Mouse (Mus musculus): ENCODE data around the gene H2al1b. TPM values are rescaled to one million over a fixed set of nuclear protein-coding genes. Genes with fewer than 3 reads are reported as not detected.
"Not testable (repeated sequence)": the region's sequence is repeated elsewhere in the genome, so short reads cannot be mapped to it uniquely, and the experiment has no call there.

The H2al1b gene
- polyA plus RNA-seq (2016; fragmentation: Nextera tagmentation; extraction: Ambion mirVana) = not detected in 2 replicates

DNA sequence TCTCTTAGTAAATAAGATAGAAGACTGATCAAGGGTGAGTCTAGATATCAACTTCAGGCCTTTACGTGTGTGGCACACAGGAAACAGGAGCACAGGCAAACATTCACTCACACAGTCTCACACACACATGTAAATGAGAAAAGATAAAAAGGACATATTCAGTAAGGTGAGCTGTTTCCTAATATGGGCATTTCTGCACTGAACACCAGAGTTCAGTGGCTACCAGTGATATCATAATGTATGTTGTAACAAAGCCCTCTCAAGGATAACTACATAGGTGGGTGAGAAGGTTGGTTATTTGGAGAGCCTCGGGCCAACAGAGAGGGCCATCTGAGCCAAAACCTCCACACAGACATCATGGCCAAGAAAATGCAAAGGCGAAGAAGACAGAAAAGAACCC lies at the start of gene H2al1b:
H2al1b (plus strand) TSS at position 301 of the 400 bp plus-strand sequence.
- H3K4me1 ChIP-seq (replicated peaks); H3K9ac ChIP-seq; H3K4me3 ChIP-seq; H3K9me3 ChIP-seq (replicated peaks); H3K36me3 ChIP-seq; H3K27me3 ChIP-seq (replicated peaks); H3K4me2 ChIP-seq; ATAC-seq (ENCODE audit: insufficient number of reproducible peaks, low FRiP score); H3K27ac ChIP-seq (ENCODE audit: poor library complexity, severe bottlenecking): not testable (repeated sequence)
- WGBS = 75% methylated on average over 1 of the region's 3 CpGs

DNA sequence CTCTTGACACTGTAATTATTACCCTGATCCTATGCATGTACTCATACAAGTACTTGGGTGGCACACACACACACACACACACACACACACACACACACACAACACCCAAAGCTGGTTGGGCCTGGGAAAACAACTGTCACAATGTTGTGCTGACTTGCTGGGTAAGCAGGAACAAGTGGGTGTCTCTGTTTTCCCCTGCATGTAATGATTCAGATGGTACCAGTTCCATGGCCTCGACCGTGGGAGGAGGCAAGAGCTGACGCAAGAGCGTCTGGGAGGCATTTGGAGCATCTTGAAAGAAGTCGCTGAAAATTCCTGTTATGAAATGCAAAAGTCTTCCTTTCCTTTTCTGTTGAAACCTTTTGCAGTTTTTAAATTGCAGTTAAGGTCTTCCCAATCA lies 48.2 kb upstream of the H2al1b start:
- peaks cover 19% of the 10 kb centered on the region for H3K27me3 ChIP-seq (replicated peaks)
- H3K27ac ChIP-seq (ENCODE audit: poor library complexity, severe bottlenecking) = peak overlapping the region; percentile 41
- H3K4me3 ChIP-seq = no peak overlapping the region
- no peaks in the 10 kb centered on the region for H3K9me3 ChIP-seq (replicated peaks)
- WGBS = 49% methylated on average over 5 of the region's 5 CpGs
- 0 out of 2 replicates have a peak, but pooled peaks cover 7% of the 10 kb centered on the region for H3K4me1 ChIP-seq (replicated peaks)
- no peak overlapping the region for H3K9ac ChIP-seq
- no peak for ATAC-seq (ENCODE audit: insufficient number of reproducible peaks, low FRiP score)
- H3K4me2 ChIP-seq = no peak overlapping the region
- H3K36me3 ChIP-seq = no peaks in the 10 kb centered on the region

DNA sequence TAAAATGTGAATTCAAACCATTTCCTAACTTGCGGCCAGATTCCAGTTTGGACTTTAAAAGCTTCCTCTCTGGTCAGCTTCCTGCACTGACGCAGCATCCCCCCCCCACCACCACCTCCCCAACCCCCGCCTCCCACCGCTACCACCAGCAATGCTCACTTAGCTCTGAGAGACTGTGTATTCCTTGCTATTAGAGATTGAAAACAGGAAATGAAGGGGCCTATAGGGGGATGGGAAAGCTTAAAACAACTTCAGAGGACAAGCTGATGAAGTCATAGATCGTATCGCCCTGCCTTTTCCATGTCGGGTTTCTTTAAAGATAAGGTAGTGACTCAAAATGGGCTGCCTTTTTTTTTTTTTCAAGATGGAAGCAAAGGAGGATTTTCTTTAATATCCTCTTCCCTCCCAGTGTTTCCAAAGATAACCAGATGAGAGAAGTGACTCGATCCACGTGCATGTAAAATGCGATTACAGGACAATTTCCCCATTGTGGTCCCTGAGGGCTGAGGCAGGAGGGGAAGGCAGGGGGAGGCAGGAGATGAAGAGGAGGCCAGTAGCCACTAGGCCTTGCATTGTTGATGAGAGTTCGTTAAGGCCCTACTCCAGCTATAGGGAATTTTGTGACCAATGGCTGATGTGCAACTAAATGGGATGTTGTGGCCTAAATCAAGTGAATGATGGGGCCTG lies 47.6 kb upstream of the H2al1b start:
- 25% methylated on average over 11 of the region's 11 CpGs for WGBS
- Histone ChIP-seq H3K9ac (no peak overlapping the region), H3K9me3 (replicated peaks) (no peaks in the 10 kb centered on the region), H3K4me2 (no peak overlapping the region), H3K4me1 (replicated peaks) (0 out of 2 replicates have a peak, but pooled peaks cover 7% of the 10 kb centered on the region), H3K4me3 (no peak overlapping the region), H3K27ac (ENCODE audit: poor library complexity, severe bottlenecking) (peak overlapping the region; percentile 41; the same call in 1 of the 2 replicates), H3K27me3 (replicated peaks) (peaks cover 23% of the 10 kb centered on the region), H3K36me3 (no peaks in the 10 kb centered on the region)
- no peak for ATAC-seq (ENCODE audit: insufficient number of reproducible peaks, low FRiP score)

DNA sequence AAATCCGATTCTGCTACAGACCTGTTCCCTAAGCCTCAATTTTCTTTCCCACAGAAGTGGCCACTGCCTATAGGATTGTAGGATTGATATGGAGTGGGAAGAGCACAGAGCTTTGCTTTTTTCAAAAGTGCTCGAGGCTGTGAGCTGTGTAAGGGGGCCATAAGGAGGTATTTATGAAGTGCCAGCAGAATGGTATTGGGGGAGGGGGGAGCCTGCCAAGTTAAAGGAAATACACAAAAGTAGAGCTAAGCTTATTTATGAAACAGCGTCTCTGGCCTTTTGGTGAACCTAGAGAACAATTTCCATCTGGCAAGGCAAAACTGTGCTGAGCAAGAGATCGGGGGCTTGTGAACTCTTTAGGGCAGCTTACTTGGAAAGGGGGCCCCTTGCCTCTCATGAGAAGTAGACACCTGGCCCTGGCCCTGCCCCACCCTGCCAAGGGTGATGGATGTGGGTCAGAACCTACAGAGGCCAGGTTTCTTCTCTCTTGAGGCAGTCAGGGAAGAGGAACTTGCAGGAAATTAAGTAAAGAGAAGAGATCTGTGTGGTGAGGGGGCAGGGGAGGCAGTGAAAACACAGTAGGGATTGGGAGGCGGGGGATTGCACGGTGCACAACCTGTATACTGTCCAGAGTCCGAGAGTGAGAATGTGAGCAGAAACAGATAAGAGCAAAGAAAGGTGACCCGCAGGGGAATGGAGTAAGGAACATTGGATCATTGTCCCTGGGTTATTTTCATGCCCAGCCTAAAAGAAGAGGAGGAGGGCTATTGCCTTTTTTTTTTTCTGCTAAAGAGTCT lies 46.5 kb upstream of the H2al1b start:
- no peaks in the 10 kb centered on the region for H3K9me3 ChIP-seq (replicated peaks)
- ATAC-seq (ENCODE audit: insufficient number of reproducible peaks, low FRiP score) = no peak
- no peak overlapping the region for H3K4me2 ChIP-seq
- H3K27ac ChIP-seq (ENCODE audit: poor library complexity, severe bottlenecking) = 0 out of 2 replicates have a peak overlapping the region, but pooled peaks have one; percentile 3
- 0 out of 2 replicates have a peak, but pooled peaks cover 7% of the 10 kb centered on the region for H3K4me1 ChIP-seq (replicated peaks)
- no peak overlapping the region for H3K4me3 ChIP-seq
- no peak overlapping the region for H3K9ac ChIP-seq
- peaks cover 24% of the 10 kb centered on the region for H3K27me3 ChIP-seq (replicated peaks)
- 47% methylated on average over 8 of the region's 8 CpGs for WGBS
- no peaks in the 10 kb centered on the region for H3K36me3 ChIP-seq

DNA sequence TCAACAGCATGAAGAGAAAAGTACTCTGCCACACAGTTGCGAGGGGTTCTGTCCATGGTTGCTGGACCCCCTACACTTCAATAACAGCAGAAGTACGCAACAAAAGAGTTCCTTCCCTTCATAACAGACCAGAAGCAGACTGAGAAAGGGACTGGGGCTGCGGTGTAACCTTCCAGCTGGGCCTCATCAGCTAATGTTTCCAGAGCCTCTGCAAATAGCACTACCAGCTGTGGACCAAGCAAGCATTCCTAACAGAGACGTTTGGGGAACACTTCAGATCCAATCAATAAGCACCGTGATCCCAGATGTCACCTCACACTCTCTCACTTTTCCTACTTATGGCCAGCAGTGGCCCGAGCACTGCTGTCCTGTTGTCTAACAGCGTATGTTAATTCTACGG lies 37.3 kb upstream of the H2al1b start:
- Histone ChIP-seq H3K36me3 (no peaks in the 10 kb centered on the region), H3K4me1 (replicated peaks) (no peaks in the 10 kb centered on the region), H3K4me2 (no peak overlapping the region), H3K9me3 (replicated peaks) (no peaks in the 10 kb centered on the region), H3K27me3 (replicated peaks) (peaks cover 12% of the 10 kb centered on the region), H3K27ac (ENCODE audit: poor library complexity, severe bottlenecking) (no peak overlapping the region), H3K4me3 (no peak overlapping the region), H3K9ac (no peak overlapping the region)
- WGBS = 69% methylated on average over 8 of the region's 8 CpGs
- no peak for ATAC-seq (ENCODE audit: insufficient number of reproducible peaks, low FRiP score)

DNA sequence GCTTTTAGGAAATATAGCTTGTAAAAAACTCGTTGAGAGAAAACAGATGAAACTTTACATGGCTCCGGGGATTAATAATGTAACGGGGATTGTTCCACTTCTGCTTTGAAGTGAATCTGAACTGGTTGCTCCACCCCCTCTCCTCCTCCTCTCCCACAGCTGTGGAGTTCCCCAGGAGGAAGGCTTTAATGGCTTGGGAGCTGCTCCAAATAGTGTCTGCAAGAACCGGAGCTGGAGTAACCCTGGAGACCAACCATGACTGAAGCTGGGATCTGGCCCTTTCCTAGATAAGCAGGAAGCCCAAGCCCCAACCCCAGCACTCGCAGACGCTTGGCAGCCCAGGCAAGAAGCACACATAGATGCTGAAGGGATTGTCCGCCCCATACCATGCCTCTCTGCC lies 34.4 kb upstream of the H2al1b start:
- Histone ChIP-seq H3K4me2 (no peak overlapping the region), H3K4me1 (replicated peaks) (no peaks in the 10 kb centered on the region), H3K9ac (no peak overlapping the region), H3K36me3 (no peaks in the 10 kb centered on the region), H3K4me3 (no peak overlapping the region), H3K27me3 (replicated peaks) (peaks cover 13% of the 10 kb centered on the region), H3K9me3 (replicated peaks) (no peaks in the 10 kb centered on the region), H3K27ac (ENCODE audit: poor library complexity, severe bottlenecking) (no peak overlapping the region)
- WGBS = 51% methylated on average over 7 of the region's 7 CpGs
- no peak for ATAC-seq (ENCODE audit: insufficient number of reproducible peaks, low FRiP score)

DNA sequence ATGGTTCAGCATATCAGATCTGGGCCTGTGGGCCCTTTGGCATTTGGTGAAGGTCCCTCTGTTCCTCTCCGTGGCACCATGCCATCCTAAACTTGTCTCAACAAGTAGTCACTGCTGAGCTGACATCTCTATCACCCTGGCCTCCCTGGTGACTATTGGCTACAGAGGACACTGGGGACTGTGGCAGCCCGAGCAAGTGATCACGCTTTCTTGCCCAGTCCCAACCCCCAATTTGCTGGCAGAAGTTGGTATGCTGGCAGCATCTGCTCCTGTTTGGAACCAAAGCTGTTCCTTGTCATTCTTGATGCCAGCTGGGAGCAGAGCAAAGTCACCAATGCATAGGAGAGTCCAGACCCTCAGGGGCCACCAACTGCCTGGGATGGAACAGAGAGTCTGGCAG lies 33.2 kb upstream of the H2al1b start:
- Histone ChIP-seq H3K36me3 (no peaks in the 10 kb centered on the region), H3K27ac (ENCODE audit: poor library complexity, severe bottlenecking) (no peak overlapping the region), H3K27me3 (replicated peaks) (peaks cover 13% of the 10 kb centered on the region), H3K4me2 (no peak overlapping the region), H3K9ac (no peak overlapping the region), H3K4me1 (replicated peaks) (no peaks in the 10 kb centered on the region), H3K4me3 (no peak overlapping the region), H3K9me3 (replicated peaks) (no peaks in the 10 kb centered on the region)
- ATAC-seq (ENCODE audit: insufficient number of reproducible peaks, low FRiP score) = no peak
- WGBS = 79% methylated on average over 3 of the region's 3 CpGs

DNA sequence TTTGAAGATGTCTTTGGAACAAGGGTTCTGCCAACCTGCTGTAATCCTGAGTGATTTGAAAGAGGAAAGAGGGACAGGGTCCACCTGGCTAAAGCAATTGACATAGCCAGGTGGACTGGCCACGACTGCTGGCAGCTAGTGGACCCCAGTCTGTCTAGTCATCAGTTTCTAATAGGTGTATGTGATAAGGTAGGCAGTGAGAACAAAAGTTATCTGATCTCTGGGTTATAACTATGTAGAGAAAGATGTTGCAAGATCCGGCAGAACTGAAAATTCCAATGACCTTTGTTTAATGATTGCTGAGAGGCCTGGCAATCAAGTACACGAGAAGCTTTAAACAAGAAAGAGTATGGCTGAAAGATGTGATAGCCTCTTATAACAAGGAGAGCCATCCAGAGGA lies 29.0 kb upstream of the H2al1b start:
- Histone ChIP-seq H3K9me3 (replicated peaks) (no peaks in the 10 kb centered on the region), H3K27ac (ENCODE audit: poor library complexity, severe bottlenecking) (no peak overlapping the region), H3K9ac (no peak overlapping the region), H3K36me3 (no peaks in the 10 kb centered on the region), H3K27me3 (replicated peaks) (peaks cover 10% of the 10 kb centered on the region), H3K4me2 (no peak overlapping the region), H3K4me1 (replicated peaks) (no peaks in the 10 kb centered on the region), H3K4me3 (no peak overlapping the region)
- no peak for ATAC-seq (ENCODE audit: insufficient number of reproducible peaks, low FRiP score)
- WGBS = 73% methylated on average over 3 of the region's 3 CpGs

DNA sequence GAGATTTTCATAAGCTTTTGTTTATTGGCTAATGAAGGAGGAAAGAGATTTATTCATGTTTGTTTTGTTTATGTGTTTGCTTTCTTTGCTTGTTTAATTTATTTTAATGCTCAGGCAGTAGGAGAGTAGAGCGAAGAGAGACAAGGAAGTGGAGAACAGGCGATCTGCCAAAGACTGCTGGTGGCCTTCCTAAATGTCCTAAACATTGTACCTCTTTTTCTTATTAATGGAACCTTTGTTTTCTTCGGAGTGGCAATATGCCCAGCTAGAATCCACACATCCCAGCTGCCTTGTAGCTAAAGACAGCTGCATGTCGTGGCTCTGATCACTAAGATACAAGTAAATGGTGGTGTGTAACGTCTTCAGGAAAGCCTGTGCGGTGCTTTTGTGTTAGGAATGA lies 25.1 kb upstream of the H2al1b start:
- WGBS = 73% methylated on average over 6 of the region's 6 CpGs
- H3K9ac ChIP-seq = no peak overlapping the region
- H3K27me3 ChIP-seq (replicated peaks) = peaks cover 7% of the 10 kb centered on the region; the same call in 1 of the 2 replicates
- ATAC-seq (ENCODE audit: insufficient number of reproducible peaks, low FRiP score) = no peak
- H3K4me2 ChIP-seq = no peak overlapping the region
- H3K9me3 ChIP-seq (replicated peaks) = no peaks in the 10 kb centered on the region
- no peaks in the 10 kb centered on the region for H3K36me3 ChIP-seq
- no peak overlapping the region for H3K4me3 ChIP-seq
- no peak overlapping the region for H3K27ac ChIP-seq (ENCODE audit: poor library complexity, severe bottlenecking)
- H3K4me1 ChIP-seq (replicated peaks) = no peaks in the 10 kb centered on the region

DNA sequence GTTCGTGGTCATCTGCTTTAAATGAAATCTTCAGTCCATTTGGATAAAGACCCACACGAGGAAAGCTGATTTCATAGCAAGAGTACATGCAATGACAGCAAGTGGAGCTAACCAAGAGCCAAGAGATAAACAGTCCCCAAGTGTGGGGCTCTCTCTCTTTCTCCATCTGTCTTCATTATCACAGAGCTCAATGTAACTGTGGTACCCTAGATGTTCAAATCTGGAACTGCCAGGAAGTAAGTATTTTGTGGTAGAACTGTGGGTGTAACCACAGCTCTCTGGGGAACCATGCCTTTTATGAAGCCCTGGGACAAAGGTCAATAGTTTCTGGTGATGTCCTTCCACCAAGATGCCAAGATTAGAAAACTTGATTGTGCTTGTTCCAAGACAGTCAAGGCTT lies 21.5 kb upstream of the H2al1b start:
- WGBS = 57% methylated on average over 2 of the region's 2 CpGs
- H3K9me3 ChIP-seq (replicated peaks) = no peaks in the 10 kb centered on the region

DNA sequence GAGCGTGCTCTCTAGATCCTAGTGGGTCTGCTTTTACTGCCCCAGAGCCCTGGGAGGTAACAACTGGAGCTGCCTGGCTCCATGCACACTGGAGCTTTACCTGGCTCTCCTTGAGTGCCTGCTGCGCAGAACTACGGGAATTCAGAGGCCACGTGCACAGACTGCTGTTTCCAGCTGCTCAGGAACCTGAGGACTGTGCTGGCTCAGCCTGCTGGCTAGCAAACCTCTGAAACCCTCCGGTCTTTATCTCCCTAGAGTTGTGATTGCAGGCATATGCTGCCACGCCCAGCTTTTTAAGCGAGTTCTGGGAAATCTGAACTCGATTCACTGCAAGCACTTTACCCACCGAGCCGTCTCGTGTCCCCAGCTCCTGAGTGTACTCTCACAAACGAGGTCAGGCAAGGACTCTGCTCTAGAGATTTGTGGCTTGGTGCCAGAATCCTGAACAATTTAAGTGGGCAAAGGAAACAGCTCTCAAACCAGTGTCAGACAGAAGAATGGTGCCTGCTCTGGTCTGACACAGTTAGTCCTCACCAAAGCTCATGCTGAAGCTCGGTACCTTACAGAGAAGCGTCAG lies 13.8 kb upstream of the H2al1b start:
- Histone ChIP-seq H3K4me1 (replicated peaks) (peaks cover 6% of the 10 kb centered on the region; the same call in 1 of the 2 replicates), H3K9me3 (replicated peaks) (no peaks in the 10 kb centered on the region), H3K27me3 (replicated peaks) (peaks cover 19% of the 10 kb centered on the region; the same call in 1 of the 2 replicates), H3K9ac (no peak overlapping the region), H3K4me3 (no peak overlapping the region), H3K36me3 (no peaks in the 10 kb centered on the region), H3K27ac (ENCODE audit: poor library complexity, severe bottlenecking) (no peak overlapping the region), H3K4me2 (peak overlapping the region; percentile 19; the same call in 1 of the 2 replicates)
- WGBS = 44% methylated on average over 14 of the region's 14 CpGs
- ATAC-seq (ENCODE audit: insufficient number of reproducible peaks, low FRiP score) = no peak

More for the DNA sequence above, 21.5 kb upstream of the H2al1b start:
- H3K4me2 ChIP-seq = no peak overlapping the region
- H3K4me1 ChIP-seq (replicated peaks) = no peaks in the 10 kb centered on the region
- no peaks in the 10 kb centered on the region for H3K36me3 ChIP-seq
- H3K27ac ChIP-seq (ENCODE audit: poor library complexity, severe bottlenecking) = no peak overlapping the region
- 0 out of 2 replicates have a peak, but pooled peaks cover 7% of the 10 kb centered on the region for H3K27me3 ChIP-seq (replicated peaks)
- no peak overlapping the region for H3K4me3 ChIP-seq
- ATAC-seq (ENCODE audit: insufficient number of reproducible peaks, low FRiP score) = no peak
- H3K9ac ChIP-seq = no peak overlapping the region
